Mouse (Mus musculus) gastrocnemius, postnatal 25 days (tissue): ENCODE results near the gene Adgrd1. TPM values are rescaled to one million over a fixed set of nuclear protein-coding genes. Genes with fewer than 3 reads are reported as not detected.

Source experiments
- DNase-seq: peaks from one replicate; pipeline ENCODE4 v3.0.0; 2022
- long read RNA-seq, 2 experiments: library from polyadenylated mRNA; stranded (forward); transcript quantifications; one replicate each; pipeline ENCODE4 v2.0.0; 2021
- total RNA-seq, 2 experiments: library from RNA; stranded (reverse); gene quantifications; 1 replicate in 1 of 2; 2 replicates in 1 of 2; pipeline ENCODE4 v1.2.3; 2021

Gene Adgrd1
- total RNA-seq: 1 to 10 TPM; 4.9 to 6.6 TPM
- long read RNA-seq, experiment 1, partial matches to known transcripts: 1 of 1 reads
- long read RNA-seq, experiment 1, other reads (novel, unspliced or antisense): 0 of 1 reads
- long read RNA-seq, experiment 2, partial matches to known transcripts: 1 of 1 reads
- long read RNA-seq, experiment 2, other reads (novel, unspliced or antisense): 0 of 1 reads

- peak; percentile 76 for DNase-seq
Observed at GRCm38 (mm10) chr5:129096511-129096910, at the start of gene Adgrd1. TSS of gene Adgrd1 (plus strand) at chr5:129096750.

- DNase-seq: no peak
Observed at GRCm38 (mm10) chr5:129049372-129049771, 47.2 kb upstream of the Adgrd1 start.

- no peak for DNase-seq
Observed at GRCm38 (mm10) chr5:129051910-129052309, 44.6 kb upstream of the Adgrd1 start.

- no peak for DNase-seq
Observed at GRCm38 (mm10) chr5:129052636-129053355, 43.8 kb upstream of the Adgrd1 start.

GRCm38 (mm10) chr5:129054675-129055284 is 41.8 kb upstream of the Adgrd1 start:
- DNase-seq: no peak

- DNase-seq: no peak
Observed at GRCm38 (mm10) chr5:129059116-129059515, 37.4 kb upstream of the Adgrd1 start.

- DNase-seq: no peak
Observed at GRCm38 (mm10) chr5:129061579-129061978, 35.0 kb upstream of the Adgrd1 start.

GRCm38 (mm10) chr5:129063037-129063791 is 33.3 kb upstream of the Adgrd1 start:
- DNase-seq: peak; percentile 43

GRCm38 (mm10) chr5:129063792-129064087 is 32.8 kb upstream of the Adgrd1 start:
- no peak for DNase-seq

GRCm38 (mm10) chr5:129064186-129064585 is 32.4 kb upstream of the Adgrd1 start:
- no peak for DNase-seq

- no peak for DNase-seq
Observed at GRCm38 (mm10) chr5:129065301-129065700, 31.2 kb upstream of the Adgrd1 start.

GRCm38 (mm10) chr5:129065946-129066345 is 30.6 kb upstream of the Adgrd1 start:
- peak; percentile 85 for DNase-seq

- peak; percentile 31 for DNase-seq
Observed at GRCm38 (mm10) chr5:129066541-129067230, 29.9 kb upstream of the Adgrd1 start.

- peak; percentile 56 for DNase-seq
Observed at GRCm38 (mm10) chr5:129067231-129067834, 29.2 kb upstream of the Adgrd1 start.

GRCm38 (mm10) chr5:129071761-129072280 is 24.7 kb upstream of the Adgrd1 start:
- no peak for DNase-seq

- no peak for DNase-seq
Observed at GRCm38 (mm10) chr5:129073404-129073803, 23.1 kb upstream of the Adgrd1 start.

GRCm38 (mm10) chr5:129076098-129076497 is 20.5 kb upstream of the Adgrd1 start:
- DNase-seq: no peak

- DNase-seq: no peak
Observed at GRCm38 (mm10) chr5:129077240-129077639, 19.3 kb upstream of the Adgrd1 start.

- no peak for DNase-seq
Observed at GRCm38 (mm10) chr5:129081521-129081920, 15.0 kb upstream of the Adgrd1 start.

GRCm38 (mm10) chr5:129085153-129085552 is 11.4 kb upstream of the Adgrd1 start:
- no peak for DNase-seq

GRCm38 (mm10) chr5:129092345-129093065 is 4.0 kb upstream of the Adgrd1 start:
- DNase-seq: no peak
